Mouse (Mus musculus) hindbrain, embryonic 12.5 days (tissue): ENCODE data around the gene Sumo2. TPM values are rescaled to one million over a fixed set of nuclear protein-coding genes. Genes with fewer than 3 reads are reported as not detected.
A peak's percentile ranks its signal among the peaks of the same experiment; 100 is the strongest.

Source experiments
- ATAC-seq: fragments of 200-750 bp; cut with Nextera tagmentation; 2 replicates; pipeline ENCODE4 v1.8.0; 2017; ENCODE audit warnings: moderate TSS enrichment; ENCODE audit not compliant: low FRiP score
- H3K27ac ChIP-seq: fragments of 300-500 bp; sonication (generic); 2 replicates; pipeline ENCODE4 v1.5.1; 2016; ENCODE audit warnings: mild to moderate bottlenecking
- H3K27me3 ChIP-seq: fragments of 300-500 bp; sonication (generic); 2 replicates; pipeline ENCODE4 v1.6.1; 2016; ENCODE audit warnings: mild to moderate bottlenecking
- H3K36me3 ChIP-seq: fragments of 300-500 bp; sonication (generic); 2 replicates; pipeline ENCODE4 v1.6.1; 2016; ENCODE audit warnings: mild to moderate bottlenecking
- H3K4me1 ChIP-seq: fragments of 300-500 bp; sonication (generic); 2 replicates; pipeline ENCODE4 v1.6.1; 2016
- H3K4me2 ChIP-seq: fragments of 300-500 bp; sonication (generic); replicated peaks from 2 replicates; pipeline ENCODE4 v1.6.1; 2016; ENCODE audit warnings: mild to moderate bottlenecking
- H3K4me3 ChIP-seq: fragments of 300-500 bp; sonication (generic); 2 replicates; pipeline ENCODE4 v1.5.1; 2016; ENCODE audit warnings: mild to moderate bottlenecking
- H3K9ac ChIP-seq: fragments of 300-500 bp; sonication (generic); 2 replicates; pipeline ENCODE4 v1.6.1; 2016; ENCODE audit warnings: mild to moderate bottlenecking, moderate library complexity
- H3K9me3 ChIP-seq: fragments of 300-500 bp; sonication (generic); replicated peaks from 2 replicates; pipeline ENCODE4 v1.6.1; 2016; ENCODE audit warnings: mild to moderate bottlenecking
- WGBS: fragments of 180-500 bp; shearing (Covaris S2); methylation state at CpG from one replicate; pipeline ENCODE4 v1.1.7; 2016; 5-methylcytosine and 5-hydroxymethylcytosine counted together
- polyA plus RNA-seq: library from polyadenylated mRNA; unstranded; fragments of >200 nt; fragmentation: Nextera tagmentation; extraction: Ambion mirVana; gene quantifications from 2 replicates; pipeline ENCODE4 v1.2.1, GENCODE M21; 2016

The Sumo2 gene
- 1,185 and 1,202 TPM in 2 replicates for polyA plus RNA-seq

DNA sequence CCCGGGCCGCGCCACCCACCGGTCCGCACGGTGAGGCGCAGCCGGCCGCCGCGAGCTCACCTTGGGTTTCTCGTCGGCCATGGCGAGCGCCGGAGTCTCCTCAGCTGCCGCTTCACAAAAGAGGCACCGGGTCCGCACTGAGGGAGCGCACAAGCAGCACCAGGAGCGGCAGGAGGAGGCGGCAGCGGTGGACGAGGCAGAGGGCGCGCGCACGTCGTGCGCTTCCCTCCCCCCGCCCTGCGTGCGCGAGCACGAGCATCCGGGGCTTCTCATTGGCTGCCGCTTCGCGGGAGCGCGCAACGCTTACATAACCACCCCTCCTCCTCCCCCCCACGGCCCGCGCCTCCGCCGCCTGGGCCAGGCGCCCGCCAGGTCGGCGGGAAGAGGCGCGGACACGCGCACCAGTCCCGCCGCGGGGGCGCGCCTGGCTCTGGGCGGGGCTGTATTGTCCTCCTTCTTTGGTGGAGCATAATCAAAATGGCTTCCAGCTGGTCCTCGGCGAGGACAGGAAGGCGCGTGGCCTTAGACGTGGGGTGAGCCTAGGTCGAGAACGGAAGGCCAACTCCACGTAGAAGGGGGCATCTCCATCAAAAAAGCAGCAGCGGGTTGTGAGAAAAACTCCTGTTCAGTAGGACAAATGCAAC is at the start of gene Sumo2:
TSS of gene Sumo2 (minus strand) at position 239 of the 644 bp plus-strand sequence.
- peak; percentile 92 for ATAC-seq
- WGBS, result 1% methylated on average over 53 of the region's 70 CpGs

DNA sequence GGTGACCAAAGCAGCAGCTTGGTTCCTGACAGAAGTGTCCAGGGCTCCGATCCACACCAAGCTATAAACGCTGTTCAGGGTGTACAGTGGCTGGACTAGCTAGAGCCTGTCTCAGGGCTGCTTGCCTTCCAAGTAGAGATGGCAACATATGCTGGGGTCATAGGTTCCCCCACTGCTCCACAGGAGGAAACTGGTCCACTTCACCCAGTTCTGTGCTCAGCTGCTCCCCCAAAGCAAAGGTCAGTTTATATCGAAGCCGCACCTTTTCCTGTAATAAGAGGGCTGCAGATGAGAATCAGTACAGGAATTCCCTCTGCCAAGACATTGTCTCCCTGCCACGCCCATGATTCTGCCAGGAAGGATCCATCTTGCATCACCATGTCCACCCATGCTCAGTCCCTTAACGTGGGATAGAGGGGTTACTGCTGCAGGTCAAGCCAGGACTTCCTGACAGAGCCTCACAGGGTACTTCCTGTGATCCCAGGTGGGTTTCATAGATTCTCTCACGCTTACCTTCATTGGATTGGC is 49.6 kb upstream of the Sumo2 start:
- no peak overlapping the region for H3K4me2 ChIP-seq
- no peak overlapping the region for H3K4me3 ChIP-seq
- H3K27ac ChIP-seq, result no peak overlapping the region
- ATAC-seq, result no peak
- H3K9ac ChIP-seq, result no peak overlapping the region
- peaks cover 97% of the 10 kb centered on the region for H3K36me3 ChIP-seq
- WGBS, result 91% methylated on average over 7 of the region's 7 CpGs
- H3K4me1 ChIP-seq, result no peaks in the 10 kb centered on the region
- no peaks in the 10 kb centered on the region for H3K27me3 ChIP-seq
- H3K9me3 ChIP-seq, result no peaks in the 10 kb centered on the region

More for the DNA sequence above, at the start of gene Sumo2:
- Histone ChIP-seq H3K4me2 (peak within 1 kb of the TSS; percentile 85), H3K36me3 (peaks cover 28% of the 10 kb centered on the region), H3K27me3 (no peaks in the 10 kb centered on the region), H3K27ac (peak within 1 kb of the TSS; percentile 99), H3K4me1 (peaks cover 10% of the 10 kb centered on the region), H3K9me3 (no peaks in the 10 kb centered on the region), H3K4me3 (peak within 1 kb of the TSS; percentile 95), H3K9ac (peak within 1 kb of the TSS; percentile 98)

DNA sequence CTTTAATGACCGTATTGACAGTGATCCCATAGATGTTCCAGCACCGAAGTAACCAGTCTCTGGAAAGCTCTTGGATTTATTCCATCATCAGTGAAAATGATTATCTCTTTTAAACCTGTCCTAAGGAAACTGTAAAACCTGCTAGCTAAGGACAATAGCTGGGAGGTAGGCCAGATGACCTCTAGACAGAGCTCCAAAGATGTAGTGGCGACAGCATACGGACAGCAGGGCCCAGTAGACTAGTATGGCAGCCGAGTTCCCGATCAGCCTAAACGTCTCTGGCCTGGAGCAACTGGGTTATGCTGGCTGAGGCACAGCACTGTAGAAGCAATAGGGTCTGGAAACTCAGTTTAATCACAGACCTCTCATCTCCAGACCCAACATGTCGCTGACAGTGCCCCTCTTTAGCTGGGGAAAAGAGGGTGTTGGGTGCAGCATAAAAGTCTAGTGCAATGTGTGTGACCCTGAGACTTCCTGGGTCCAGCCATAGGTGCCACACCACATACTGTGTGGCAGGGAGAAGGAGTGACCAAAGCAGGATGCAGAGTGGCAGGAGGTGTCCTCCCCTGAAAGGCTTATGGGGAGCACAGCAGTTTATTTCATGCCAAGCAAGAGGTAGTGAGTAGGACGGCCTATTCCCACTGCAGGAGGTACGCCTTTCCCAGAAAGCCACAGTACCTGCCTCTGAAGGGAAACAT is 48.4 kb upstream of the Sumo2 start:
- Histone ChIP-seq H3K9ac (no peak overlapping the region), H3K4me3 (no peak overlapping the region), H3K9me3 (no peaks in the 10 kb centered on the region), H3K4me2 (no peak overlapping the region), H3K27ac (no peak overlapping the region), H3K27me3 (no peaks in the 10 kb centered on the region), H3K4me1 (no peaks in the 10 kb centered on the region), H3K36me3 (peaks cover 91% of the 10 kb centered on the region)
- ATAC-seq, result no peak
- 91% methylated on average over 10 of the region's 10 CpGs for WGBS

DNA sequence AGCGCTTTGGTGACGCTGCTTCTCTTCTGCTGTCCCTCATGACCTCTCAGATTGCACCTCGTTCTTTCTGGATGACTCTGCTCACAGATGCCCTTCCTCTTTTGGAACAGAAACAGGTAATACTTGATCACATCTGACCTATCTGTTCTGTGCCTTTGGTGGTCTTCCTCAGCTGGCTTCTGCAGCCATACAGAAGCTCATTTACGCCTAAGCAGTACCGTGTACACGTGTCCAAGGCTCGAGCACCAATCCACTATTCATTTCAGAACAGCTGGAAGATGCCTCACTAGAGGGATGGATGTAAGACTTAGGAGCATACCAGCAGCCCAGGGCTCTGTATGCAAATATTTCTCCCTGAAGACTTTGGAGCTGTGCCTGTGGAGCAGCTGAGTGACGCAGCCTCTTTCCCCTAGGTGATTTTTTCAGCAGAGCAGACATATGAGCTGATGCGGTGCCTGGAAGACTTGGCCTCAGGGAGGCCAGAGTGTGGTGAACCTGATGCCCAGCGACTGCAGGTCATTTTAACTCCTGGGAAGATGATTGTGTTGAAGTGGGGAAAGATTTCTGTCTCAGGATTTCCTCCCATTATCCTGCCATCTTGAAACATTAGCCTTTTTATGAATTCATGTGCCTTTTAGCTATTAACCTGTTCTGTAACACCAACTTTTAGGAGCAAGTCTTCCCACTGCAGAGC is 47.0 kb upstream of the Sumo2 start:
- no peak for ATAC-seq
- Histone ChIP-seq H3K36me3 (peaks cover 92% of the 10 kb centered on the region), H3K4me2 (no peak overlapping the region), H3K4me3 (no peak overlapping the region), H3K9me3 (no peaks in the 10 kb centered on the region), H3K27me3 (no peaks in the 10 kb centered on the region), H3K4me1 (no peaks in the 10 kb centered on the region), H3K9ac (no peak overlapping the region), H3K27ac (no peak overlapping the region)
- WGBS, result 83% methylated on average over 10 of the region's 10 CpGs

DNA sequence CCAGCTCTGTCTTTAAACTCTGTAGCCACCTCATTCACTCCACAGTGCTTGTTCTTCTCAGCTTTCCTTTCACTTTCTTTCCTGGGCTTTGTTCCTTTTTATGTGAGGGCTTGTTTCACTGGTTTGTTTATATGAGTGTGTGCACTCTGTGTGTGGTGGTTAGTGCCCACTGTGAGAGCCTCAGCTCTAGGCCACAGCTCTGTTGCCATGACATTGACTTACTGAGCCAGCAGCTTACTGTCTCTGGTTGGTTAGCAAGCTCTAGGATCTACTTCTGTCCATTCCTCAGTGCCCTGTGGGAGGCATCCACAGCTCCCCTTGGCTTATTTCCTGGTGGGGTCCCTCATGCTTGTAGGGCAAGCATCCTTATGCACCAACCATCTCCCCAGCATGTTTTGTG is 43.0 kb upstream of the Sumo2 start:
- ATAC-seq, result no peak
- no peaks in the 10 kb centered on the region for H3K4me1 ChIP-seq
- peaks cover 69% of the 10 kb centered on the region for H3K36me3 ChIP-seq

DNA sequence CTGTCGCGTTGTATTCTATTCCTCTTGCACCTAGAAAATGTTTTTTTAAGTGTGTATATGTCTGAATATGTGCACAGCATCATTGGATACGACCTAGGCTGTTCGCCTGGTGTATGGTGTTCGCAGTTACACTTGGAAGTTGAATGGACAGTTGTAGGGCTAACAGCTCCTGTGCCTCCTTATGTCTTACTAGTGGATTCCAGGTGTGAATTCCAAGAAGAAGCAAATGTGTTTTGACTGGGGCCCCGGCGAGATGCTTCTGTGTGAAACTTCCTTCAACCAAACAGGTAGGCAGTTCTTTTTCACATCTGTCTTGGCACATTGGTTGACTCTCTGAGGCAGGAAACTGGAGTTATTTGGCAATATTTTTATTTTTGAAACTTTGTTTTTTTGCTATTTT is 28.9 kb upstream of the Sumo2 start:
- H3K9ac ChIP-seq, result peak overlapping the region; percentile 72
- peaks cover 12% of the 10 kb centered on the region for H3K4me1 ChIP-seq
- peak overlapping the region; percentile 74 for H3K4me3 ChIP-seq
- H3K27me3 ChIP-seq, result no peaks in the 10 kb centered on the region
- WGBS, result 21% methylated on average over 7 of the region's 7 CpGs
- H3K27ac ChIP-seq, result no peak overlapping the region
- peaks cover 34% of the 10 kb centered on the region for H3K36me3 ChIP-seq
- H3K9me3 ChIP-seq, result no peaks in the 10 kb centered on the region
- peak overlapping the region; percentile 64 for H3K4me2 ChIP-seq
- no peak for ATAC-seq

More for the DNA sequence above, 43.0 kb upstream of the Sumo2 start:
- no peaks in the 10 kb centered on the region for H3K9me3 ChIP-seq
- H3K27ac ChIP-seq, result no peak overlapping the region
- no peak overlapping the region for H3K4me3 ChIP-seq
- H3K4me2 ChIP-seq, result no peak overlapping the region
- H3K9ac ChIP-seq, result no peak overlapping the region
- no peaks in the 10 kb centered on the region for H3K27me3 ChIP-seq

DNA sequence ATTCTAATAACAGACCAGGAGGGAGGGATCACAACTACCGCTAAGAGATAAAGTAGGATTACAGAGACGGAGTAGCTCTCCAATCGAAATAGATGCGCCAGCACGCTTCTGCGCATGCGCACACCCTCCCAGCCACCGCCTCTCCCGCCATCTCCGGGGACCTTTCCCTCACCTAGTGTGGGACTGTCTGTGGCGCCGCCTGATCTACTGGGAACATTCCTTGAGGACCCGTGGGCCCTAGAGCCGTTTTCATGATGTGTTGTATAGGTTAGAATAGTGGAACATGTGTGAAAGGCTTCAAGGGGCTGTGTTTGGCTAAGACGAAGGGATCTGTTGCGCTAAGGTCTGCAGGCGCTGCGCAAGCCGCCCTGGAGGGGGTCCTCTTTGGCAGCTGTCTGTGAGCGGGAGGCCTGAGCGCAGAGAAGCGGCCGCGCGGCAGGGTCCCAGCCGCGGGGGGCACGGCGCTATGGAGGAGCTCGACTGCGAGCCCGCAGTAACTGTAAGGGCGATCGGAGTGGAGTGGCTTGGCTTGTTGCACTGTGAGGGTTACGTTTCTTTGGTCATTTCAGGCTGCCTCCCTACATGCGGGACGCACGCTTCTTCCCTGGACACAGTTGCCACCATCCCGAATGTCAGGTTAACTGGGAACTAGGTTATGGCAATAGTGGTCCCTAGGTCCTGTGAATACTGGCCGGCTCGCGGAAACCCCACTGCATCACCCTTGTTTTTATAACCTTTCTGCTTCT is 28.2 kb upstream of the Sumo2 start, which contains the start of gene Nup85:
TSS of gene Nup85 (plus strand) at position 371 of the 746 bp plus-strand sequence.
- WGBS, result under 1% methylated on average over 42 of the region's 42 CpGs
- Histone ChIP-seq H3K4me3 (peak within 1 kb of the TSS; percentile 74), H3K4me1 (peaks cover 12% of the 10 kb centered on the region), H3K9me3 (no peaks in the 10 kb centered on the region), H3K4me2 (peak within 1 kb of the TSS; percentile 64), H3K9ac (peak within 1 kb of the TSS; percentile 72), H3K27ac (peak within 1 kb of the TSS; percentile 85), H3K27me3 (no peaks in the 10 kb centered on the region), H3K36me3 (peaks cover 27% of the 10 kb centered on the region)
- ATAC-seq, result peak; percentile 84

DNA sequence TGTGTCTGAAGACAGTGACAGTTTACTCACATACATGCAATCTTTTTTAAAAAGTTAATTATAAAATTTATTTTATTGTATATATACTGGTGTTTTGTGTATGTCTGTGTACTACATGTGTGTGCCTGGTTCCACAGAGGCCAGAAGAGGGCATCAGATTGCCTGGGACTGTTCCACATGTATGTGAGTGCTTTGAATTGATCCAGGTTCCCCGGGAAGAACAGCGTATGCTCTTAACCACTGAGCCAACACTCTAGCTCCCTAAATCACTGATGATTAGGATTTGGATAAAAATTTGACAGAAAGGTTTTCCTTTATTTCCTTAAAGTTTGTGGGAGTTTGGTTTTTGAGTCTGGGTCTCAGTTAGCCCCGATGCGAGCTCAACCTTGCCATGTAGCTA is 27.3 kb upstream of the Sumo2 start:
- H3K9me3 ChIP-seq, result no peaks in the 10 kb centered on the region
- no peak for ATAC-seq
- peak overlapping the region; percentile 85; the same call in 1 of the 2 replicates for H3K27ac ChIP-seq
- H3K4me3 ChIP-seq, result peak overlapping the region; percentile 74
- H3K9ac ChIP-seq, result peak overlapping the region; percentile 72
- H3K4me1 ChIP-seq, result peaks cover 12% of the 10 kb centered on the region
- peak overlapping the region; percentile 64 for H3K4me2 ChIP-seq
- H3K27me3 ChIP-seq, result no peaks in the 10 kb centered on the region
- peaks cover 19% of the 10 kb centered on the region for H3K36me3 ChIP-seq
- 42% methylated on average over 4 of the region's 4 CpGs for WGBS

DNA sequence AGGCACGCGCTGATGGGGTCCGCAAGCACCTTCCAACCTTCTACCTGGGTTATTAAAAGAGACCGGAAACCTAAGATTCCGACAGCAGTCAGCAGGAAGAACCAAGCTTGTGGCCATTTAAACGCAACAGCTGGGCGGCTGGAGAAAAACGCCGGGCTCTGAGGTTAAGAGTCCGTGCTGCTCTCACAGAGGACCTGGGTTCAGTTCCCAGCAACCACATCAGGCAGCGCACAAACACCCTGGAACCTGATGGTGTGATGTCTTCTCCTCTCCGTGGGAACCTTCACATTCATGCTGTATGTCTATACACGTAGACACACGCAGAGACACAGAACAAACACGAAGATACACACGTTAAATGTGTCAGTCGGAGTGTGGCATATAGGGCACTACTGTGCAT is 19.6 kb upstream of the Sumo2 start:
- WGBS, result 82% methylated on average over 17 of the region's 17 CpGs
- ATAC-seq, result no peak
- Histone ChIP-seq H3K9ac (no peak overlapping the region), H3K27ac (no peak overlapping the region), H3K4me3 (no peak overlapping the region), H3K36me3 (no peaks in the 10 kb centered on the region), H3K4me2 (no peak overlapping the region), H3K4me1 (no peaks in the 10 kb centered on the region), H3K9me3 (no peaks in the 10 kb centered on the region), H3K27me3 (no peaks in the 10 kb centered on the region)

DNA sequence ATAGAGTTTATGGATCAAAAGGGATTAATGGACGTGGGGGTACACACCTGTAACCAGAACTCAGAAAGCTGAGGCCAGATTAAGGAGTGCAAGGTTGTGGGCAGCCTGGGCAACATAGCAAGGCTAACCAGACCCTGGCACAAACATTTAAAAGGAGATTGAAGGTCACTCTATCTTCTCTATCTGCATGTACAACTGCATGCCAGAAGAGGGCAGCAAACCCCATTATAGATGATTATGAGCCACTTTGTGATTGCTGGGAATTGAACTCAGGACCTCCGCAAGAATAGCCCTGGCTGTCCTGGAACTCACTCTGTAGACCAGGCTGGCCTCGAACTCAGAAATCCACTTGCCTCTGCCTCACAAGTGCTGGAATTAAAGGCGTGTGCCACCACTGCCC is 16.7 kb upstream of the Sumo2 start:
- Histone ChIP-seq H3K4me2 (no peak overlapping the region), H3K9me3 (no peaks in the 10 kb centered on the region), H3K4me3 (no peak overlapping the region), H3K9ac (no peak overlapping the region), H3K4me1 (no peaks in the 10 kb centered on the region), H3K27ac (no peak overlapping the region), H3K36me3 (no peaks in the 10 kb centered on the region), H3K27me3 (no peaks in the 10 kb centered on the region)
- no peak for ATAC-seq
- 60% methylated on average over 4 of the region's 4 CpGs for WGBS

DNA sequence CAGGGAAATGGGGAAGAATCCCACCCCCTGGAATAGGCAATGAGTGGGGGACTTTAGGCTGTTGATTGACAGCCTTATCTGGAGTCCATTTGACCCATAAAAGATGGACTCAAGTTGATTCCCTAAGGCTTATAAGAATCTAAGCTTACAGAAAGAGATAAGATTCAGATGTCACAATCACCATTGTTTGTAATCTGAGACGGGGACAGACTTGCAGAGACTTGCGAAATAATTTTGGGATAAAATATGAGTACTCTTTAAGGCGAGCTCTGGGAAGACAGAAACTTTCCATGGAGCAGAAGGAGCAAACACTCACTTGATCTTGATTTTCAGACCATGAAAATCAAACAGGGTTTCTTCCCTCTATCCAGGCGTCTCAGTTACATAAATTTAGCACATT is 7.5 kb upstream of the Sumo2 start:
- H3K9ac ChIP-seq, result no peak overlapping the region
- no peak for ATAC-seq
- no peak overlapping the region for H3K4me2 ChIP-seq
- WGBS, result 82% methylated on average over 4 of the region's 4 CpGs
- H3K9me3 ChIP-seq, result no peaks in the 10 kb centered on the region
- H3K27ac ChIP-seq, result no peak overlapping the region
- no peaks in the 10 kb centered on the region for H3K4me1 ChIP-seq
- no peaks in the 10 kb centered on the region for H3K36me3 ChIP-seq
- no peak overlapping the region for H3K4me3 ChIP-seq
- H3K27me3 ChIP-seq, result 0 out of 2 replicates have a peak, but pooled peaks cover 6% of the 10 kb centered on the region

DNA sequence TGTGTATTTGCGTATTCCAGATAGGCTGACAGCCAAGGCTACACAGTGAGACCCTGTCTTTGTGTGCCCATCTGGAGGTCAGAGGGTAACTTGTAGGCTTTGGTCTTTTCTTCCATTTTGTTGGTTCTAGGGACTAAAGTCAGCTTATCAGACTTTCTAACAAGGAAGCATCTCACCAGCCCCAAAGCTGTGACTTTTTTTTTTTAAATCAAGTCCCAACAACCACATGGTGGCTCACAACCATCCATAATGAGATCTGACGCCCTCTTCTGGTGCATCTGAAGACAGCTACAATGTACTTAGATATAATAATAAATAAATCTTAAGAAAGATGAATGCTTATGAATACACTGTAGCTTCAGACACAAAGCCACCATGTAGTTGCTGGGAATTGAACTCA is 2.0 kb upstream of the Sumo2 start:
- H3K36me3 ChIP-seq, result peaks cover 10% of the 10 kb centered on the region
- H3K9ac ChIP-seq, result no peak overlapping the region
- H3K9me3 ChIP-seq, result no peaks in the 10 kb centered on the region
- no peak for ATAC-seq
- no peak overlapping the region for H3K4me3 ChIP-seq
- H3K4me1 ChIP-seq, result peaks cover 10% of the 10 kb centered on the region
- no peak overlapping the region for H3K4me2 ChIP-seq
- no peak overlapping the region for H3K27ac ChIP-seq
- H3K27me3 ChIP-seq, result 0 out of 2 replicates have a peak, but pooled peaks cover 3% of the 10 kb centered on the region
- 67% methylated on average over 2 of the region's 2 CpGs for WGBS
